Mouse (Mus musculus): ENCODE data around the gene Btbd2. TPM values are rescaled to one million over a fixed set of nuclear protein-coding genes. Genes with fewer than 3 reads are reported as not detected.

Gene Btbd2
- polyA plus RNA-seq, 1 experiment from 2014 or later: 93.2 TPM

GRCm38 (mm10) chr10:80683647-80684046 is 26.8 kb upstream of the Btbd2 start:
- no peaks in the 10 kb centered on the region for H3K27me3 ChIP-seq
- H3K4me3 ChIP-seq: no peak overlapping the region
- H3K36me3 ChIP-seq: peaks cover 27% of the 10 kb centered on the region
- no peak for ATAC-seq (ENCODE audit: low FRiP score, low read depth)
- no peak overlapping the region for H3K9ac ChIP-seq
- H3K4me1 ChIP-seq (replicated peaks): peaks cover 10% of the 10 kb centered on the region
- 100% methylated on average over 1 of the region's 1 CpGs for WGBS
- H3K27ac ChIP-seq (replicated peaks): no peak overlapping the region
- no peak overlapping the region for H3K4me2 ChIP-seq
- H3K9me3 ChIP-seq: no peaks in the 10 kb centered on the region

DNA sequence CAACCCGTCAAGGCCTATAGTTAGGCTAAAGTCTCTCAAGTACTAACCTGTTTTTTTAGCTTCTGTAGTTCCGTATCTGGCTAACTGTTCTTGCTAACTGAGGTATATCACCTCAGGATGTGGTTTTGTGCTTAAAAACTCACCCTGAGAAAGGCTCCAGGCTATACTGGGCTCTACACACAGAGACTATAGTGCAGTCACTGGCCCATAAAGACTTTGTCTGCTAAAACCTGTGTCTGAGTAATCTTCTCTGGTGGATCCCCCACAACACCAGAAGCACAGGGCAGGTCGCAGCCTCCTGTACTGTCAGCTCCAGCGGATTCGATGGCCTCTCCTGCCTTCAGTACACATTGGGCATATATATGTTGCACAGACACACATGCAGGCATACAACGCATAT is 25.1 kb upstream of the Btbd2 start:
- 94% methylated on average over 6 of the region's 6 CpGs for WGBS
- Histone ChIP-seq H3K9ac (no peak overlapping the region), H3K4me1 (replicated peaks) (peaks cover 27% of the 10 kb centered on the region), H3K9me3 (no peaks in the 10 kb centered on the region), H3K4me3 (no peak overlapping the region), H3K27me3 (no peaks in the 10 kb centered on the region), H3K36me3 (peaks cover 23% of the 10 kb centered on the region), H3K27ac (replicated peaks) (no peak overlapping the region), H3K4me2 (no peak overlapping the region)
- ATAC-seq (ENCODE audit: low FRiP score, low read depth): no peak

DNA sequence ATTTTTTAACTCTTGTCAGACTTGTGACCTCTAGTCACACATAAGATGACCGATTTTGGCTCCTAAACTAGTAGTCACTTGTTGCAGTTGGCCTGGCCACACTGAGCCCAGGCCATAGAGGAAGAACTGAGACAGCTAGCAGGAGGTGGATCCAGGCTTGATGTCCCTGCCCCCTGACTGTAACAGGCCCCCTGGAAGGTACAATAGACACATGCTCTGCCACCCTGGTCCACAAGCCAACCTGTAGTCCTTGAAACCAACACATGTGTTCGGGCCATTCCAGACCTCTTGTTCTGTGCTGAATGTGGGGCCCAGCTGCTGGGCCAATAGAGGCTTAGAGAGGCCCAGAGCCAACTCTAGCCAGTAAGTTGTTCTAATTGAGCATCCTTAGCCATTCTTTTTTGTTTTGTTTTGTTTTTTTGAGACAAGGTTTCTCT is 23.4 kb upstream of the Btbd2 start:
- H3K4me2 ChIP-seq: no peak overlapping the region
- no peak overlapping the region for H3K9ac ChIP-seq
- ATAC-seq (ENCODE audit: low FRiP score, low read depth): no peak
- H3K4me1 ChIP-seq (replicated peaks): peaks cover 31% of the 10 kb centered on the region
- H3K27me3 ChIP-seq: no peaks in the 10 kb centered on the region
- H3K27ac ChIP-seq (replicated peaks): no peak overlapping the region
- H3K4me3 ChIP-seq: no peak overlapping the region
- no peaks in the 10 kb centered on the region for H3K9me3 ChIP-seq
- 81% methylated on average over 2 of the region's 2 CpGs for WGBS
- peaks cover 6% of the 10 kb centered on the region for H3K36me3 ChIP-seq

- Histone ChIP-seq H3K4me1 (replicated peaks) (peaks cover 37% of the 10 kb centered on the region), H3K4me3 (no peak overlapping the region), H3K9ac (no peak overlapping the region), H3K27me3 (no peaks in the 10 kb centered on the region), H3K27ac (replicated peaks) (peak overlapping the region; percentile 93; the same call in 1 of the 2 replicates), H3K4me2 (no peak overlapping the region), H3K36me3 (no peaks in the 10 kb centered on the region; the same call in 1 of the 2 replicates), H3K9me3 (no peaks in the 10 kb centered on the region)
- ATAC-seq (ENCODE audit: low FRiP score, low read depth): no peak
- 67% methylated on average over 9 of the region's 9 CpGs for WGBS
Measured at GRCm38 (mm10) chr10:80679556-80680259, 22.8 kb upstream of the Btbd2 start.

DNA sequence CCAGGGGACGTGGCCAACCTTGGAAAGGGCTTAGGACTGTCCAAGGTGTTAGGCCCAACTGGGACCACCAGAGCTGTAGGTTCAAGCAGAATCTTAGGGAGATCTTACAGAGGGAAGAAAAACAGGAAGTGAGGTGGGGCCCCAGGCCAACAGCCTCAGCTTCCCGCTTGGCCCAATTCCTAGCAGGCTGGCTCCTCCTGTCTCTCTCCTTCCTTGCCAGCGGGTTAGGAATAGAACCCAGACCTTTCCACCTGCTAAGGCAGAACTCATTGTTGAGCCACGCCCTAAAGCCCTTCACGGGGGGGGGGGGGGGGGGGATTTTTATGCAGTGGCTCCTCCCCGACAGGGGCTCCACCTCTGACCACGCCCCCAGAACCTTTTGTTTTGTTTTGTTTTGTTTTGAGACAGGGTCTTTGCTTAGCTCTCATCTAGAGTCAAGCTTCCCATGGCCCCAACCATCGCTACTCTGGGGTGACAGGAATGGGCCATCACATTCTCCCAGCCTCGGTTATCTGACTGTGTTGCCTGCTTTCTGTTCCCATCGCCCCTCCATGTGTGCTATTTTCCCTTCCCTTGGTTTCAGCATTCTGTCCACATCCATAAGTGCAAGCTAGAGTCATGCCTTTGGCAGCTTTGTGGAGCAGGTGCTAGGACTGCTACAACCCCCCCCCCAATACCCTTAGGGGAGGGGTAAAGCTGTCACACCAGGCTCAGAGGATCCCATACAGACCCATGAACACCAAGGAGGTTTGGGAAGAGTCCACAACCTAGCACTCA is 21.9 kb upstream of the Btbd2 start:
- H3K9ac ChIP-seq: 0 out of 2 replicates have a peak overlapping the region, but pooled peaks have one; percentile 4
- no peak for ATAC-seq (ENCODE audit: low FRiP score, low read depth)
- WGBS: 54% methylated on average over 8 of the region's 10 CpGs
- H3K27me3 ChIP-seq: no peaks in the 10 kb centered on the region
- no peak overlapping the region; the same call in 1 of the 2 replicates for H3K4me2 ChIP-seq
- H3K9me3 ChIP-seq: no peaks in the 10 kb centered on the region
- H3K4me1 ChIP-seq (replicated peaks): peaks cover 46% of the 10 kb centered on the region
- no peaks in the 10 kb centered on the region for H3K36me3 ChIP-seq
- peak overlapping the region; percentile 93 for H3K27ac ChIP-seq (replicated peaks)
- H3K4me3 ChIP-seq: no peak overlapping the region

DNA sequence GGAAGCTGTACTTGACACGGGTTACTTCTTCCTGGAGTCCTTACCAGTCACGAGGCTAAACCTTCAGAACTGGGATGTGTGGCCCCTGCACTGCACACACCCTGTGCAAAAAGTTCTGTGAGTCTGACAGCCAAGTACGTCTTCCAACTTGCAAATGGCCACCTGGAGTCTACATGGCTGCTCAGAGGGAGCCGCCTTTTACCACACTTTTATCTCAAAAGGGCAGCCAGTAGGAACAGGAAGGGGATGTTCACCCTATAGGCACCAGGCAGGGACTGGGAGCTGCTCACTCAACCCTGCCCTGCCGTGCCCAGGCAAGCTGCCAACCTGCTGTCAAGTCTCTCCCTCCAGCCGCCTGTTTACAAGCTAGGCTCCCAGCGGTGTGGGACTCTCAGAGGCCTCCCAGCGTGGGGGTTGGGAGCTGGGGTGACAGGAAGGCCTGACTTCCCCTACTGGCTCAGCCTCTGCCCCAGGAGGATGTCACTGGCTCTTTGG is 21.1 kb upstream of the Btbd2 start, which contains the start of gene Mknk2:
Mknk2 (minus strand) TSS at position 171 of the 495 bp plus-strand sequence.
- Histone ChIP-seq H3K9ac (peak within 1 kb of the TSS; percentile 63), H3K4me1 (replicated peaks) (peaks cover 54% of the 10 kb centered on the region), H3K4me3 (peak within 1 kb of the TSS; percentile 73), H3K27ac (replicated peaks) (peak within 1 kb of the TSS; percentile 93), H3K9me3 (no peaks in the 10 kb centered on the region), H3K36me3 (no peaks in the 10 kb centered on the region), H3K27me3 (no peaks in the 10 kb centered on the region), H3K4me2 (peak within 1 kb of the TSS; percentile 89)
- ATAC-seq (ENCODE audit: low FRiP score, low read depth): peak; percentile 4; the same call in 1 of the 2 replicates
- 30% methylated on average over 8 of the region's 8 CpGs for WGBS

DNA sequence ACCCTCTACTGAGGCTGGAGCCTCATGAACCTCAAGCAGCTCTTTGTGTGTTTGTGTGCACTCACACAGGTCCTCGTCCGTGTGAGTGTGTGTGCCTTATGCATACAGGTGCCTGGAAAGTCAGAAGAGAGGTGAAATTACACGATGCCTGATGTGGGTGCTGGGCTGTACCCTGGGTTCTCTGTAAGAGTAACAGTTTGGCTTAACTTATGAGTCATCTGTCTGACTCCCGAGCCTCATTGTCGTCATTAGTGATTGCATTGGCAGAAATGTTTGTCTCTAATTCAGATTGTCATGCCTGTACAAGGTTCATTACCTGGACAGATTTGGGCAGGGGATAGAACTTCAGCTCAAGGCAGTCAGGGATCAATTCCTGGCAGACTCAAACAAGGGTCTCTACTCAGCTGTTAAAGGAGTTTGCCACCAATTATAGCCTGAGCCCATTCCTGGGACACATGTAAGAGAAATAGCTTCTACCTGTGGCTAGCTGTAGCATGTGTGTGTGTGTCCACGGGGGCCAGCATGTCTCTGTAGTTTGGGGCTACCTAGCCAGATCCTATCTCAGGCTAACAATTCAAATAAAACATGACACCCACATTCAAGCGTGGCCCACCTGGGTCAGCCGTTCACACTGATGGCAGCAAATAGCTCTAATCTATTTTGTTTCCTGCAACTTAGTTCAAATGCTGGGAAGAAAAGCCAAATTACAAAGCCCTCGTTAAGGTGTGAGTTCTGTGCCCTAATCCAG is 20.4 kb upstream of the Btbd2 start:
- H3K4me2 ChIP-seq: peak overlapping the region; percentile 89
- no peaks in the 10 kb centered on the region for H3K27me3 ChIP-seq
- no peaks in the 10 kb centered on the region for H3K36me3 ChIP-seq
- H3K9me3 ChIP-seq: no peaks in the 10 kb centered on the region
- H3K4me1 ChIP-seq (replicated peaks): peaks cover 61% of the 10 kb centered on the region
- ATAC-seq (ENCODE audit: low FRiP score, low read depth): no peak
- peak overlapping the region; percentile 73 for H3K4me3 ChIP-seq
- WGBS: 43% methylated on average over 9 of the region's 9 CpGs
- peak overlapping the region; percentile 93 for H3K27ac ChIP-seq (replicated peaks)
- peak overlapping the region; percentile 63 for H3K9ac ChIP-seq

DNA sequence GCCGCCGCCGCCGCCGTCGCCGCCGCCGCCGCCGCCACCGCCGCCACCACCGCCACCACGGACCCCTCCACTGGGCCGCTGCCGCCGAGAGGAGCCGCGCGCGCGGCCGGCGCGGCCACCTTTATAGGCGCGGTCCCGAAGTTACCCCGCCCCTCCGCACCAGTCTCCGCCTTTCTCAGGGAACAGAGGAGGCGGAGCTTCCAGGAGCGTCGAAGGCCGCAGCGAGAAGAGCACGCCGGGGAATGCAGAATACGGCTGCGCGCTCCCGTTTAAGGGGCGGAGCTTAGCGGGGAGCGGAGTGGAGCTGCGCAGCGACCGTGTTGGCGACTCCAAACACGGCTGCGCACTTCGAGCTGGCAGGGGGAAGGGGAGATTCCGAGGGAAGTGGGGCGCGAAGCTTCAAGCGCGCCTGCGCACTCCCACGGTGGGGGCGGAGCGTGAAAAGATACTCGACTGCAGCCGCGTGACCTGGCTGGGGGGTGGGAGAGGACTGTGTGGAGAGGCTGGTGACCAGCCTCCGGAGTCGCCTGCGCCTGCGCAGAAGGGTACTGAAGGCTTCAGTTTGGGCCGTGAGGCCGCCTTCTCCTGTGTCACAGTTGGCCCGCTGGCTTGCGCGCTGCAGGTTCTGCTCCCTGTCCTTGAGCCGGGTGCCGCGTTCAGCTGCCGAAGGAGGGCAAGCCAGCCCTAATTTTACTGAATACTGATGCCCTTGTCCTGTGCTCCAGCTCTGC is 19.5 kb upstream of the Btbd2 start:
- peaks cover 4% of the 10 kb centered on the region for H3K36me3 ChIP-seq
- peak overlapping the region; percentile 82 for H3K9ac ChIP-seq
- peak; percentile 94 for ATAC-seq (ENCODE audit: low FRiP score, low read depth)
- under 1% methylated on average over 63 of the region's 78 CpGs for WGBS
- H3K27me3 ChIP-seq: no peaks in the 10 kb centered on the region
- H3K4me1 ChIP-seq (replicated peaks): peaks cover 71% of the 10 kb centered on the region
- H3K4me2 ChIP-seq: peak overlapping the region; percentile 89
- H3K9me3 ChIP-seq: no peaks in the 10 kb centered on the region
- H3K4me3 ChIP-seq: peak overlapping the region; percentile 73
- H3K27ac ChIP-seq (replicated peaks): peak overlapping the region; percentile 93

DNA sequence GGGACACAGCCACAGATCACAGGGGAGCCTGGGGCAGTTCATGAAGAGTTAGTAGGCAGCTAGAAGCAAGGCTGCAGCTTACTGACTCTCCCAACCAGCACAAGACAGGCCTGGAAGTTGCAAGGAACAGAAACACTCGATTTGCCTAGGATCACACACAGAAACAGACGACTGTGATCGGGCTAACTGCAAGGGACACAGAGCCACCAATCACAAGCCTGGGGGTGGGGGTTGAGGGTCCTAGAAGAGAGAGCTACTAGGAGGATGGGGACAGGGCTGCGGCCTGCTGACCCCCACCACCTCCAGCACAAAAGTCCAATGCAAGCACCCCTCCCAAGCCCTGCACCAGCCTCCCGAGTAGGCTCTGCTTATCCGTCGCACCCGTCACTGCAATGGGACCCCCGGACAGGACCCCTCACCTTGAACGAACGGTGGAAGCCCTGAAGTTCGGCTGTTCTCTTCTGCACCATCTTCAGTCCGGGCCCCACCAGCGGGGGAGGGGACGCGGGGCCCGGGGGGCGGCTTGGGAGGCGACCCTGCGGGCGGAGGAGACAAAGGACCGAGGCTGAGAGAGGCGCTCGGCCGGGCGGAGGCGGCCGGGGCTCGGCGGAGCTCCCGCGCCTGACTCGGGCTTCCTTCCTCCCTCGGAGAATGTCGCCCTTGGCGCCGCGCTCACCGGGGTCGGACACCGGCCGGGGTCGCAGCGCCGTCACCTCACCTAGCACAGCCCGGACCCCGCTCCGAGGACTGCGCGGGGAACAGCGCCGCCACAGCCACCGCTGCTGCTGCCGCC is 18.7 kb upstream of the Btbd2 start:
- H3K36me3 ChIP-seq: peaks cover 11% of the 10 kb centered on the region
- H3K4me2 ChIP-seq: peak overlapping the region; percentile 89
- H3K9me3 ChIP-seq: no peaks in the 10 kb centered on the region
- peaks cover 77% of the 10 kb centered on the region for H3K4me1 ChIP-seq (replicated peaks)
- ATAC-seq (ENCODE audit: low FRiP score, low read depth): peak; percentile 0; the same call in 1 of the 2 replicates
- peak overlapping the region; percentile 82 for H3K9ac ChIP-seq
- H3K27ac ChIP-seq (replicated peaks): peak overlapping the region; percentile 93
- H3K4me3 ChIP-seq: peak overlapping the region; percentile 73
- 1% methylated on average over 33 of the region's 54 CpGs for WGBS
- H3K27me3 ChIP-seq: no peaks in the 10 kb centered on the region

GRCm38 (mm10) chr10:80674851-80675404 is 18.1 kb upstream of the Btbd2 start:
- Histone ChIP-seq H3K36me3 (peaks cover 13% of the 10 kb centered on the region), H3K4me1 (replicated peaks) (peaks cover 82% of the 10 kb centered on the region), H3K9ac (peak overlapping the region; percentile 82), H3K27ac (replicated peaks) (peak overlapping the region; percentile 93), H3K4me3 (peak overlapping the region; percentile 73), H3K4me2 (peak overlapping the region; percentile 89), H3K9me3 (no peaks in the 10 kb centered on the region), H3K27me3 (no peaks in the 10 kb centered on the region)
- no peak for ATAC-seq (ENCODE audit: low FRiP score, low read depth)
- 15% methylated on average over 6 of the region's 6 CpGs for WGBS

All from hindbrain, embryonic 15.5 days (tissue).